Mouse (Mus musculus) bone marrow macrophage, adult 2 months (primary cell): ENCODE measurements around the gene Ccdc6.

Source experiments
- CTCF ChIP-seq: IDR thresholded peaks from 2 replicates; pipeline ENCODE4 v1.5.1; 2012; ENCODE audit warnings: low read depth, mild to moderate bottlenecking, low read length, moderate library complexity
- POLR2A ChIP-seq: IDR thresholded peaks from 2 replicates; pipeline ENCODE4 v1.6.1; 2012; ENCODE audit warnings: mild to moderate bottlenecking, low read depth, low read length, borderline replicate concordance

- no peak for TF ChIP-seq POLR2A
- no peak for TF ChIP-seq CTCF
Measured at GRCm38 (mm10) chr10:70063881-70064555, 32.9 kb upstream of the Ccdc6 start.
